Mouse (Mus musculus) liver, embryonic 14.5 days (tissue): ENCODE measurements around the gene Palmd. TPM values are rescaled to one million over a fixed set of nuclear protein-coding genes. Genes with fewer than 3 reads are reported as not detected.

Source experiments
- ATAC-seq: fragments of 200-750 bp; cut with Nextera tagmentation; 2 replicates; pipeline ENCODE4 v1.8.0; 2017; ENCODE audit warnings: moderate number of reproducible peaks, mild to moderate bottlenecking, moderate library complexity; ENCODE audit not compliant: insufficient read depth
- DNase-seq, 3 experiments: peaks; one replicate each; pipeline ENCODE4 v3.0.0-alpha.2; 2012 to 2013; ENCODE audit warnings: low read depth in 3 of 3, low spot score in 3 of 3
- H3K27ac ChIP-seq: fragments of 300-500 bp; sonication (generic); 2 replicates; pipeline ENCODE4 v1.5.1; 2014; ENCODE audit warnings: moderate library complexity, mild to moderate bottlenecking, control low read depth, inconsistent platforms
- H3K27me3 ChIP-seq: fragments of 300-500 bp; sonication (generic); 2 replicates; pipeline ENCODE4 v1.6.1; 2014; ENCODE audit warnings: mild to moderate bottlenecking, low read length, moderate library complexity; ENCODE audit not compliant: control insufficient read depth, insufficient read depth
- H3K36me3 ChIP-seq: fragments of 300-500 bp; sonication (generic); replicated peaks from 2 replicates; pipeline ENCODE4 v1.6.1; 2014; ENCODE audit warnings: low read depth; ENCODE audit not compliant: control insufficient read depth, insufficient read depth
- H3K4me1 ChIP-seq, 2 experiments: fragments of 200-500 bp in 1 of 2; fragments of 300-500 bp in 1 of 2; sonication (generic) in 1 of 2; replicated peaks; 2 replicates each; pipeline ENCODE4 v1.6.1; 2012 to 2014; ENCODE audit warnings: antibody characterized with exemption in 1 of 2, inconsistent platforms in 1 of 2, low read length in 1 of 2; ENCODE audit not compliant: control insufficient read depth in 2 of 2, insufficient read depth in 2 of 2
- H3K4me2 ChIP-seq: fragments of 300-500 bp; sonication (generic); 2 replicates; pipeline ENCODE4 v1.6.1; 2014; ENCODE audit warnings: low read depth, mild to moderate bottlenecking, control low read depth, moderate library complexity
- H3K4me3 ChIP-seq, 2 experiments: fragments of 200-500 bp in 1 of 2; fragments of 300-500 bp in 1 of 2; sonication (generic) in 1 of 2; 2 replicates each; pipeline ENCODE4 v1.5.1; 2012 to 2014; ENCODE audit warnings: low read depth in 2 of 2, low read length in 2 of 2, mild to moderate bottlenecking in 2 of 2, control low read depth in 1 of 2, inconsistent platforms in 1 of 2, moderate library complexity in 1 of 2; ENCODE audit not compliant: insufficient read depth in 1 of 2
- H3K9ac ChIP-seq: fragments of 300-500 bp; sonication (generic); replicated peaks from 2 replicates; pipeline ENCODE4 v1.6.1; 2014; ENCODE audit warnings: mild to moderate bottlenecking, control low read depth, moderate library complexity
- H3K9me3 ChIP-seq: fragments of 300-500 bp; sonication (generic); 2 replicates; pipeline ENCODE4 v1.6.1; 2016; ENCODE audit warnings: low read length, mixed read lengths; ENCODE audit not compliant: control insufficient read depth
- CTCF ChIP-seq: IDR thresholded peaks from 2 replicates; pipeline ENCODE4 v1.5.1; 2016; ENCODE audit warnings: antibody characterized with exemption, low read depth, control low read depth
- EP300 ChIP-seq: IDR thresholded peaks from 2 replicates; pipeline ENCODE4 v1.6.1; 2016; ENCODE audit warnings: antibody characterized with exemption, low read depth
- WGBS: fragments of 180-500 bp; shearing (Covaris S2); extraction: QIAGEN DNeasy Blood & Tissue Kit; methylation state at CpG from one replicate; pipeline ENCODE4 v1.1.7; 2014; ENCODE audit not compliant: insufficient replicate concordance; 5-methylcytosine and 5-hydroxymethylcytosine counted together
- polyA plus RNA-seq, 2 experiments: library from polyadenylated mRNA; depleted of rRNA in 1 of 2; stranded (reverse) in 1 of 2; unstranded in 1 of 2; fragments of >200 nt; fragmentation: Nextera tagmentation in 1 of 2; extraction: Ambion mirVana in 1 of 2; gene quantifications; 2 replicates each; pipeline versions ENCODE4 v1.2.1 to v1.2.3; 2012 to 2014

Gene Palmd
- polyA plus RNA-seq, 2 experiments = 1.3 to 2.2 TPM

- H3K27ac ChIP-seq = no peak overlapping the region
- TF ChIP-seq CTCF = no peak
- no peak for TF ChIP-seq EP300
- no peaks in the 10 kb centered on the region for H3K9me3 ChIP-seq
- no peak overlapping the region for H3K4me3 ChIP-seq
- DNase-seq = no peak
- no peak overlapping the region for H3K4me2 ChIP-seq
- no peaks in the 10 kb centered on the region for H3K4me1 ChIP-seq
- no peak overlapping the region for H3K9ac ChIP-seq
- 52% methylated on average over 4 of the region's 4 CpGs for whole genome bisulfite sequencing
- no peaks in the 10 kb centered on the region for H3K27me3 ChIP-seq
- H3K36me3 ChIP-seq = no peaks in the 10 kb centered on the region
- ATAC-seq = no peak
Observed at GRCm38 (mm10) chr3:116963213-116963612, 5.6 kb downstream of the Palmd start.

GRCm38 (mm10) chr3:116961354-116962142 is 7.2 kb downstream of the Palmd start:
- WGBS = 71% methylated on average over 15 of the region's 15 CpGs
- Histone ChIP-seq H3K4me2 (no peak overlapping the region), H3K9ac (no peak overlapping the region), H3K27me3 (no peaks in the 10 kb centered on the region), H3K36me3 (no peaks in the 10 kb centered on the region), H3K9me3 (no peaks in the 10 kb centered on the region), H3K4me1 (no peaks in the 10 kb centered on the region), H3K4me3 (no peak overlapping the region), H3K27ac (no peak overlapping the region)
- TF ChIP-seq CTCF = no peak
- TF ChIP-seq EP300 = no peak
- DNase-seq (no peak), ATAC-seq (no peak)

- WGBS = 55% methylated on average over 2 of the region's 2 CpGs
- no peak for ATAC-seq
- no peak for TF ChIP-seq CTCF
- no peak for TF ChIP-seq EP300
- Histone ChIP-seq H3K27ac (no peak overlapping the region), H3K4me2 (no peak overlapping the region), H3K4me1 (no peaks in the 10 kb centered on the region), H3K9me3 (no peaks in the 10 kb centered on the region), H3K27me3 (no peaks in the 10 kb centered on the region), H3K4me3 (no peak overlapping the region), H3K9ac (no peak overlapping the region), H3K36me3 (no peaks in the 10 kb centered on the region)
- no peak for DNase-seq
Observed at GRCm38 (mm10) chr3:116960414-116960813, 8.4 kb downstream of the Palmd start.

- H3K9ac ChIP-seq = no peak overlapping the region
- H3K27ac ChIP-seq = no peak overlapping the region
- no peaks in the 10 kb centered on the region for H3K27me3 ChIP-seq
- 0 out of 4 replicates have a peak, but pooled peaks cover 0 to 2% of the 10 kb centered on the region in 2 experiments for H3K4me1 ChIP-seq
- ATAC-seq (no peak), DNase-seq (no peak)
- no peak overlapping the region for H3K4me2 ChIP-seq
- no peaks in the 10 kb centered on the region for H3K9me3 ChIP-seq
- no peak overlapping the region for H3K4me3 ChIP-seq
- no peaks in the 10 kb centered on the region for H3K36me3 ChIP-seq
- TF ChIP-seq CTCF = no peak
- TF ChIP-seq EP300 = no peak
- 55% methylated on average over 6 of the region's 6 CpGs for WGBS
Observed at GRCm38 (mm10) chr3:116955061-116955460, 13.7 kb downstream of the Palmd start.

GRCm38 (mm10) chr3:116953366-116953765 is 15.4 kb downstream of the Palmd start:
- H3K4me3 ChIP-seq = no peak overlapping the region
- H3K4me1 ChIP-seq = 0 out of 4 replicates have a peak, but pooled peaks cover 0 to 2% of the 10 kb centered on the region in 2 experiments
- no peak for ATAC-seq
- no peak overlapping the region for H3K9ac ChIP-seq
- no peak overlapping the region for H3K4me2 ChIP-seq
- no peak overlapping the region for H3K27ac ChIP-seq
- H3K36me3 ChIP-seq = no peaks in the 10 kb centered on the region
- H3K9me3 ChIP-seq = no peaks in the 10 kb centered on the region
- no peaks in the 10 kb centered on the region for H3K27me3 ChIP-seq
- 55% methylated on average over 6 of the region's 6 CpGs for WGBS
- DNase-seq = no peak
- TF ChIP-seq CTCF (no peak), EP300 (no peak)
